Mouse (Mus musculus) heart, embryonic 16.5 days (tissue): ENCODE data around the gene Stt3b. TPM values are rescaled to one million over a fixed set of nuclear protein-coding genes. Genes with fewer than 3 reads are reported as not detected.
A peak's percentile ranks its signal among the peaks of the same experiment; 100 is the strongest.

Experiments used
- ATAC-seq: fragments of 200-750 bp; cut with Nextera tagmentation; replicated peaks from 2 replicates; pipeline ENCODE4 v1.8.0; 2017; ENCODE audit warnings: moderate number of reproducible peaks; ENCODE audit not compliant: insufficient read depth, low FRiP score; ENCODE audit errors: extremely low read depth
- H3K27ac ChIP-seq: fragments of 300-500 bp; sonication (generic); 2 replicates; pipeline ENCODE4 v1.5.1; 2014; ENCODE audit warnings: mild to moderate bottlenecking, low read length, control low read depth, moderate library complexity
- H3K27me3 ChIP-seq: fragments of 300-500 bp; sonication (generic); 2 replicates; pipeline ENCODE4 v1.6.1; 2014; ENCODE audit warnings: low read length, mixed read lengths; ENCODE audit not compliant: control insufficient read depth, insufficient read depth
- H3K36me3 ChIP-seq: fragments of 300-500 bp; sonication (generic); 2 replicates; pipeline ENCODE4 v1.6.1; 2014; ENCODE audit not compliant: control insufficient read depth, insufficient read depth
- H3K4me1 ChIP-seq: fragments of 300-500 bp; sonication (generic); 2 replicates; pipeline ENCODE4 v1.6.1; 2014; ENCODE audit warnings: low read length, mixed read lengths; ENCODE audit not compliant: control insufficient read depth, insufficient read depth
- H3K4me2 ChIP-seq: fragments of 300-500 bp; sonication (generic); 2 replicates; pipeline ENCODE4 v1.6.1; 2014; ENCODE audit warnings: low read depth, mild to moderate bottlenecking, control low read depth, low read length
- H3K4me3 ChIP-seq: fragments of 300-500 bp; sonication (generic); 2 replicates; pipeline ENCODE4 v1.5.1; 2014; ENCODE audit warnings: mild to moderate bottlenecking, control low read depth, low read length
- H3K9ac ChIP-seq: fragments of 300-500 bp; sonication (generic); 2 replicates; pipeline ENCODE4 v1.6.1; 2014; ENCODE audit warnings: low read length, control low read depth
- H3K9me3 ChIP-seq: fragments of 300-500 bp; sonication (generic); replicated peaks from 2 replicates; pipeline ENCODE4 v1.6.1; 2016; ENCODE audit warnings: low read length; ENCODE audit not compliant: control insufficient read depth
- WGBS: fragments of 180-500 bp; shearing (Covaris S2); extraction: QIAGEN DNeasy Blood & Tissue Kit; methylation state at CpG from one replicate; pipeline ENCODE4 v1.1.7; 2014; 5-methylcytosine and 5-hydroxymethylcytosine counted together
- polyA plus RNA-seq: library from polyadenylated mRNA; unstranded; fragments of >200 nt; fragmentation: Nextera tagmentation; extraction: Ambion mirVana; gene quantifications from 2 replicates; pipeline ENCODE4 v1.2.1, GENCODE M21; 2015

Stt3b gene
- polyA plus RNA-seq, 1 experiment from 2014 or later = 69.8 TPM

- ATAC-seq = no peak
- H3K36me3 ChIP-seq = no peaks in the 10 kb centered on the region
- WGBS = 82% methylated on average over 9 of the region's 9 CpGs
Measured at GRCm38 (mm10) chr9:115341576-115341975, 31.4 kb upstream of the Stt3b start.

GRCm38 (mm10) chr9:115340212-115340815 is 30.1 kb upstream of the Stt3b start:
- Histone ChIP-seq H3K36me3 (no peaks in the 10 kb centered on the region), H3K27me3 (no peaks in the 10 kb centered on the region), H3K4me3 (no peak overlapping the region), H3K9me3 (no peaks in the 10 kb centered on the region), H3K4me1 (no peaks in the 10 kb centered on the region), H3K9ac (no peak overlapping the region), H3K27ac (no peak overlapping the region), H3K4me2 (no peak overlapping the region)
- WGBS = 53% methylated on average over 12 of the region's 12 CpGs
- ATAC-seq = peak; percentile 49; the same call in 1 of the 2 replicates

More at GRCm38 (mm10) chr9:115341576-115341975, 31.4 kb upstream of the Stt3b start:
- Histone ChIP-seq H3K4me1 (no peaks in the 10 kb centered on the region), H3K27ac (no peak overlapping the region), H3K27me3 (no peaks in the 10 kb centered on the region), H3K9me3 (no peaks in the 10 kb centered on the region), H3K4me2 (no peak overlapping the region), H3K4me3 (no peak overlapping the region), H3K9ac (no peak overlapping the region)

GRCm38 (mm10) chr9:115338816-115339215 is 28.6 kb upstream of the Stt3b start:
- 41% methylated on average over 6 of the region's 6 CpGs for WGBS
- no peak for ATAC-seq
- no peaks in the 10 kb centered on the region for H3K36me3 ChIP-seq

GRCm38 (mm10) chr9:115333016-115333415 is 22.8 kb upstream of the Stt3b start:
- Histone ChIP-seq H3K27me3 (no peaks in the 10 kb centered on the region), H3K9ac (no peak overlapping the region), H3K27ac (no peak overlapping the region), H3K4me1 (peaks cover 2% of the 10 kb centered on the region), H3K4me3 (no peak overlapping the region), H3K36me3 (no peaks in the 10 kb centered on the region), H3K4me2 (no peak overlapping the region), H3K9me3 (no peaks in the 10 kb centered on the region)
- ATAC-seq = 0 out of 2 replicates have a peak, but pooled peaks have one; percentile 49
- 47% methylated on average over 12 of the region's 12 CpGs for WGBS

More at GRCm38 (mm10) chr9:115338816-115339215, 28.6 kb upstream of the Stt3b start:
- H3K9me3 ChIP-seq = no peaks in the 10 kb centered on the region
- H3K4me2 ChIP-seq = no peak overlapping the region
- H3K27ac ChIP-seq = no peak overlapping the region
- H3K4me1 ChIP-seq = no peaks in the 10 kb centered on the region
- no peak overlapping the region for H3K4me3 ChIP-seq
- no peaks in the 10 kb centered on the region for H3K27me3 ChIP-seq
- no peak overlapping the region for H3K9ac ChIP-seq

- H3K4me2 ChIP-seq = no peak overlapping the region
- peaks cover 2% of the 10 kb centered on the region for H3K4me1 ChIP-seq
- H3K9me3 ChIP-seq = no peaks in the 10 kb centered on the region
- H3K4me3 ChIP-seq = no peak overlapping the region
- WGBS = 87% methylated on average over 7 of the region's 7 CpGs
- no peak for ATAC-seq
- H3K27ac ChIP-seq = no peak overlapping the region
- H3K9ac ChIP-seq = no peak overlapping the region
- no peaks in the 10 kb centered on the region for H3K27me3 ChIP-seq
- H3K36me3 ChIP-seq = no peaks in the 10 kb centered on the region
Measured at GRCm38 (mm10) chr9:115332339-115332738, 22.1 kb upstream of the Stt3b start.

- H3K9me3 ChIP-seq = no peaks in the 10 kb centered on the region
- H3K27ac ChIP-seq = no peak overlapping the region; the same call in 1 of the 2 replicates
- peaks cover 2% of the 10 kb centered on the region for H3K4me1 ChIP-seq
- no peaks in the 10 kb centered on the region for H3K27me3 ChIP-seq
- H3K36me3 ChIP-seq = no peaks in the 10 kb centered on the region
- H3K4me2 ChIP-seq = no peak overlapping the region
- H3K9ac ChIP-seq = no peak overlapping the region
- H3K4me3 ChIP-seq = no peak overlapping the region
- 34% methylated on average over 6 of the region's 6 CpGs for WGBS
- no peak for ATAC-seq
Measured at GRCm38 (mm10) chr9:115330861-115331476, 20.7 kb upstream of the Stt3b start.

GRCm38 (mm10) chr9:115326533-115326890 is 16.3 kb upstream of the Stt3b start:
- no peak for ATAC-seq
- no peak overlapping the region for H3K9ac ChIP-seq
- no peaks in the 10 kb centered on the region for H3K9me3 ChIP-seq
- peaks cover 2% of the 10 kb centered on the region for H3K4me1 ChIP-seq
- no peaks in the 10 kb centered on the region for H3K27me3 ChIP-seq
- no peaks in the 10 kb centered on the region for H3K36me3 ChIP-seq
- no peak overlapping the region for H3K4me2 ChIP-seq
- H3K4me3 ChIP-seq = no peak overlapping the region
- H3K27ac ChIP-seq = no peak overlapping the region
- WGBS = 90% methylated on average over 4 of the region's 4 CpGs

GRCm38 (mm10) chr9:115325831-115326532 is 15.8 kb upstream of the Stt3b start:
- Histone ChIP-seq H3K4me2 (no peak overlapping the region), H3K9me3 (no peaks in the 10 kb centered on the region; the same call in 1 of the 2 replicates), H3K9ac (no peak overlapping the region), H3K36me3 (no peaks in the 10 kb centered on the region), H3K27me3 (no peaks in the 10 kb centered on the region), H3K27ac (no peak overlapping the region), H3K4me3 (no peak overlapping the region), H3K4me1 (peaks cover 2% of the 10 kb centered on the region)
- no peak for ATAC-seq
- 72% methylated on average over 13 of the region's 13 CpGs for WGBS

- H3K36me3 ChIP-seq = no peaks in the 10 kb centered on the region
- no peak overlapping the region for H3K27ac ChIP-seq
- H3K4me1 ChIP-seq = no peaks in the 10 kb centered on the region
- H3K27me3 ChIP-seq = no peaks in the 10 kb centered on the region
- ATAC-seq = no peak
- peaks cover 1% of the 10 kb centered on the region; the same call in 1 of the 2 replicates for H3K9me3 ChIP-seq
- H3K4me3 ChIP-seq = no peak overlapping the region
- H3K9ac ChIP-seq = no peak overlapping the region
- no peak overlapping the region for H3K4me2 ChIP-seq
- WGBS = 44% methylated on average over 10 of the region's 10 CpGs
Measured at GRCm38 (mm10) chr9:115323572-115323971, 13.4 kb upstream of the Stt3b start.
